Mouse (Mus musculus) thymus, postnatal 0 days (tissue): ENCODE data around the gene Lce3e. TPM values are rescaled to one million over a fixed set of nuclear protein-coding genes. Genes with fewer than 3 reads are reported as not detected.

Source experiments
- DNase-seq: peaks from one replicate; pipeline ENCODE4 v3.0.0-alpha.2; 2015; ENCODE audit warnings: low spot score
- polyA plus RNA-seq: library from polyadenylated mRNA; unstranded; fragments of >200 nt; fragmentation: Nextera tagmentation; extraction: Ambion mirVana; gene quantifications from 2 replicates; pipeline ENCODE4 v1.2.1, GENCODE M21; 2015

Gene Lce3e
- 0.77 and 0.79 TPM in 2 replicates for polyA plus RNA-seq

- DNase-seq = no peak
Measured at GRCm38 (mm10) chr3:92966761-92967160, at the start of gene Lce3e. Lce3e (plus strand) TSS chr3:92967061.

DNA sequence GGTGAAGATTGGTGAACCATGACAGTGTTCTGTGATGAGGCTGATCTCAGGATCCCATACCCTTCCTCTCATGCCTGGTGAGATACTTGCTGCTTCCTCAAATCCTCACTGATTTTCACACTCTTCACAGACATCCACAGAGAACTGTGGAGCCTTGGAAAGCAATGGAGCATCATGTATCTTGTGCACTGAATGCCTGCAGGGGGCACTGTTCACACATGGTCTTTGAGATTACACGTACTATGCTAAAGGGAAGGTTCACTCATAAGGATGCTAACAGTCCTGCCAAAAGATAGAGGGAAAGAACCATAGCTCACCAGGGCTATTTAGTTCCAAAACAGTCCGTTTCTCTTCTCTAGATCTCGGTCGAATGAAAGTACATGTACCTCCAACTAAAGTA is 46.5 kb upstream of the Lce3e start:
- no peak for DNase-seq

DNA sequence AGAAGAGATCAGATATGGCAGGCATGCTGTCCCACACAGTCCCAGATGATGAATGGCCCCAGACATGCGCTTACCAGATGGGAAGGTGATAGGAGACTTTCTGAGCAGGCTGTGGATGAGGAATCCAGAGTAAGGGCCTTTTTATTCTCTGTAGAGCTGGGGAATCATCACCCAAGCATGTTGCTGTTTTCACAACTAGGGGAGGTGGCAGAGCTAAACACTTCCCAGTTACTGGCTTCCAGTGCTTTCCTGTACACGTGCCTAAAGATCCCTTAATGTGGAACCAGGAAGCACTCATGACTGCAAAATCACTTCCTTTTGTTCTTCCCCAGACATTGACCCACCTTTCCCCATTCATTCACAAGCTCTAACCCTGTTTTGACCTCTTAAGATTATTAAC is 40.7 kb upstream of the Lce3e start, which contains the start of gene Lce3a:
Gene Lce3a (minus strand): TSS at position 101 of the 400 bp plus-strand sequence.
- no peak for DNase-seq

DNA sequence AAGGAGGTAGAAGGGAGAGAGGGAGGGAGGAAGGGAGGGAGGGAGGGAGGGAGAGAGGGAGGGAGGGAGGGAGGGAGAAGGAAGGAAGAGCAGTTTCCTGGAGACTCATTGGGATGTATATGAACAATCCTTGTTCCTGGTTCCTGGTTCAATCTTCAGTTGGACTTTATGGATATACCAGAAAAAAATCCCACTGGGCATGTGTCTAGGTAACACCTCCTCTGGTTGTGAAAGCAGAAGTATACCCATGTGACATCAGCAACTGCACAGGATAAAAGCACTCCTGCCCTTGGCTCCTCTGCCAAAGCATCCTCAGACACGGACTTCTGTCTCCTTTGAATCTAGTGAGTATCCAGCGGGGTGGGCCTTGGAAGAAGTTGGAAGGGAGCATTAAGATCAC is 34.2 kb upstream of the Lce3e start, which contains the start of gene Lce3b:
Gene Lce3b (plus strand): TSS at position 301 of the 400 bp plus-strand sequence.
- no peak for DNase-seq

DNA sequence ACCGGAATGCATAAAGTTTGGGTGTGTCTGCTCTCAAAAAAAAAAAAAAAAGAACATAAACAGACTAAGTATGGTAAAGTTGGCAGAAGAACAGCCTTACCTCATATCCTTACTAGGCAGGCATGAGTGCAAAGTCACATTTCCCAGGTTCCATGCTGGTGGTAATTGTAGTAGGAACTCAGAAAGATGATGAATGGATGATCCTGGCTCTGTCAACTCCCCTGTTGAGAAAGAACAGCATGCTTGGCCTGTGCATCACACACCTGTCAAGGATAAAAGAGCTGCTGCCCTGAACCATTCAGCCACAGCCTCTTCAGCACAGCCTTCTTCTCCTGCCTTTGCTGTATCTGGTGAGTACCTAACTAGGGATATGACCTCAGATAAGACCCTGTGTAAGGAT is 22.7 kb upstream of the Lce3e start, which contains the start of gene Lce3c:
Gene Lce3c (plus strand): TSS at position 301 of the 400 bp plus-strand sequence.
- no peak for DNase-seq

- no peak for DNase-seq
Measured at GRCm38 (mm10) chr3:92957090-92957489, 9.8 kb upstream of the Lce3e start, which contains the start of gene Lce3d. Lce3d (plus strand) TSS chr3:92957390.

DNA sequence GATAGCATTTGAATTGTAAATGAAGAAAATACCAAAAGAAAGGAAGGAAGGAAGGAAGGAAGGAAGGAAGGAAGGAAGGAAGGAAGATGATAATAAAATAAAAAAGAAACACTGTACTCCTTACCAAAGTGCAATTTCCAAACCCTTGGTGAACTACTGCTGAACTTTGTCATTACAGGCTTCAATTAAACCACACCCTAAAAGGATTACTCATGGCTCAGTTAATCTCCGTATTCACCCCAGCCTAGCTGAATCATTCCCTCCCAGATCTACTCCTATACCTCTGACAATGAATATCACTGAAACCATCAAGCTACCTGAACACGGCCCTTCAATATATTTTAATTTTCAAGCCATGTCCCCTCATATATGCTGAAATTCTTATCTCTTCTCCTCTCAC is 11.6 kb downstream of the Lce3e start:
- DNase-seq = no peak

- no peak for DNase-seq
Measured at GRCm38 (mm10) chr3:92991926-92992325, 25.1 kb downstream of the Lce3e start, which contains the start of gene Lce3f. Lce3f (plus strand) TSS chr3:92992226.

DNA sequence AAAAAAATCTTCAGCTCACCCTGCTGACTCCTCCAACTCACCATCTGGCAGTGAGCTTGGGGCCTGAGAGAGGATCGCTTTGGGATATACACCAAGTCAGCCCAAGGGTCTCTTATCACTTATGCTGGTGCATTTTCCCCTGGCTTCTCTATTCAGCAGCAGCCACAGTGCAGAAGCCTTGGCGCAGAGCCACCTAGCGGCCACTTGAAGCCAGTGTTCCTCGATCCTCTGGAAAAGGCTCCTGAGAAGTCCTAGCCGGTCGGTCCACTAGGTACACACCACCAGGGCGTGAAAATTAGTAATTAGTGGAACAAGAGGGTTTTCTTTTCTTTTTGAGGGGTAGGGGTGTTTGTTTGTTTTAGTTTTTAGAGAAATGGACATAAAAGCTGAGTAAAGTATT is 31.8 kb downstream of the Lce3e start:
- peak; percentile 25 for DNase-seq

GRCm38 (mm10) chr3:93000621-93001020 is 33.8 kb downstream of the Lce3e start:
- no peak for DNase-seq

- no peak for DNase-seq
Measured at GRCm38 (mm10) chr3:93002843-93003242, 36.0 kb downstream of the Lce3e start.

- DNase-seq = no peak
Measured at GRCm38 (mm10) chr3:93014378-93014801, 47.5 kb downstream of the Lce3e start.

DNA sequence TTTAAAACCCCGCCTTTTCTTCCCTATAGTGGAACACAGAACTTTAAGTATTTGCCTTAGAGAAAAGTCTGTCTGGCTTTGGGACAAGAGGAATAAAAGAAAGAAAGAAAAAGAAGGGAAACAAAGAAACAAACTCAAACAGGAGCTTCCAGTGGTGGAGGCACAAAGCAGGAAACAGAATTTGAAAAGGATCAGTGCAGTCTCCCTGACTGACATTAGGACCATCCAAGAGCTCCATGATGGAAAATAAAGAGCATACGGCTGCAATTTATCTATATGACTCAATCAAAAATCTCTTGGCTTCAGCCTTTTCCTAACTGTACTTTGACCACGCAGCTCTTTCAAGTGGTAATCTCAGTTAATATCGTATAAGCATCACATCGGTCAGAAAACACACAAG is 48.0 kb downstream of the Lce3e start:
- no peak for DNase-seq

DNA sequence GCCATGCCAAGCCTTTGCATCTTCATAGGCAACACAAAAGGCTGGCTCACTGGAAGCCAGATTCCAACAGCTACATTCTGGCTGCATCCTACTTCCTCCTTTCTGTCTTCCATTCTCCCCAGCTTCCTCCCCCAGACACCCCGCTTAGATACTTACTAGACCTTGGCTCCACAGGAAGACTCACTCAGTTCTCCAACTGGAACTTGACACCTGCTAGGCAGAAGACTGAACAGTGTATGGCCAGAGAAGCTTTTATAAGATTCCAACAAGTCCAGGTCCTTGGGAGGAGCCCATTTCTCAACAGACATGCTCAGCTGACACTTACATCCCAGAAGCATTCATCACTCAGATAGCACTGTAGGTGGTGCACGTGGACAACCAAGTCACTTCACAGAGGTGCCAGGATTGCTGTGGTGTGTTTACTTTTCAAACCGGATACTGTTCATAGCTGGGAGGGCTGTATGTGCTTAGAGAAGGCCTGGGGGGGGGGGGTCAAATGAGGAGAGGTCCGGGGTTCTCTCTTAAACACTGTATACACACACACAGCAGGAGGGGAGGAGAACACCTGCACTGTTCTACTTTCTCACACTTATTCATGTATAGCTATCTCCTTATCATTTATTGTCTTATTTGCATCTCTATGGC is 48.7 kb downstream of the Lce3e start, which contains the start of gene Crct1:
Gene Crct1 (minus strand): TSS at position 228 of the 645 bp plus-strand sequence.
- DNase-seq = no peak

Other genes starting within 250 kb of the Lce3e start
- not detected in 2 replicates for gene Lce1f, start 246.7 kb upstream of the Lce3e start, polyA plus RNA-seq
- gene Gm38119, start 228.0 kb upstream of the Lce3e start, polyA plus RNA-seq = not detected in 2 replicates
- gene Lce1g, start 214.7 kb upstream of the Lce3e start, polyA plus RNA-seq = 0.14 TPM in 1 of 2 replicates, not detected in the other
- 0.21 and 0.50 TPM in 2 replicates for gene Lce1h, start 202.0 kb upstream of the Lce3e start, polyA plus RNA-seq
- gene Lce1i, start 188.2 kb upstream of the Lce3e start, polyA plus RNA-seq = 0.24 and 0.26 TPM in 2 replicates
- gene Lce1j, start 176.5 kb upstream of the Lce3e start, polyA plus RNA-seq = 1.4 and 1.5 TPM in 2 replicates
- not detected in 2 replicates for gene Lce1k, start 159.2 kb upstream of the Lce3e start, polyA plus RNA-seq
- 0.04 and 0.10 TPM in 2 replicates for gene Kprp, start 139.8 kb upstream of the Lce3e start, polyA plus RNA-seq
- gene Lce1l, start 115.8 kb upstream of the Lce3e start, polyA plus RNA-seq = not detected in 2 replicates
- gene 2310050C09Rik, start 96.8 kb upstream of the Lce3e start, polyA plus RNA-seq = 0.19 TPM in 1 of 2 replicates, not detected in the other
- 0.42 TPM in 1 of 2 replicates, not detected in the other for gene Lce3a, start 40.8 kb upstream of the Lce3e start, polyA plus RNA-seq
- gene Lce3b, start 34.1 kb upstream of the Lce3e start, polyA plus RNA-seq = 1.8 and 2.0 TPM in 2 replicates
- gene Lce3c, start 22.6 kb upstream of the Lce3e start, polyA plus RNA-seq = 0.66 and 1.4 TPM in 2 replicates
- 0.57 and 0.59 TPM in 2 replicates for gene Lce3d, start 9.7 kb upstream of the Lce3e start, polyA plus RNA-seq
- 0.46 TPM in 1 of 2 replicates, not detected in the other for gene Lce3f, start 25.2 kb downstream of the Lce3e start, polyA plus RNA-seq
- gene Crct1, start 48.6 kb downstream of the Lce3e start, polyA plus RNA-seq = 3.1 and 3.9 TPM in 2 replicates
- gene Lce1m, start 52.0 kb downstream of the Lce3e start, polyA plus RNA-seq = 0.59 and 1.0 TPM in 2 replicates
- gene Gm4858, start 101.8 kb downstream of the Lce3e start, polyA plus RNA-seq = 0.12 and 0.17 TPM in 2 replicates
- gene Crnn, start 177.7 kb downstream of the Lce3e start, polyA plus RNA-seq = 0.24 and 0.48 TPM in 2 replicates
- 0.01 TPM in 1 of 2 replicates, not detected in the other for gene Flg2, start 230.2 kb downstream of the Lce3e start, polyA plus RNA-seq